Mouse (Mus musculus) embryonic facial prominence, embryonic 12.5 days (tissue): ENCODE results near the gene Gm21170. TPM values are rescaled to one million over a fixed set of nuclear protein-coding genes. Genes with fewer than 3 reads are reported as not detected.
"Not testable (repeated sequence)": the region's sequence is repeated elsewhere in the genome, so short reads cannot be mapped to it uniquely, and the experiment has no call there.

Experiments used
- ATAC-seq: fragments of 200-750 bp; cut with Nextera tagmentation; 2 replicates; pipeline ENCODE4 v1.8.0; 2017; ENCODE audit not compliant: insufficient number of reproducible peaks, insufficient read depth, low FRiP score, low TSS enrichment
- H3K27ac ChIP-seq: fragments of 300-500 bp; sonication (generic); 2 replicates; pipeline ENCODE4 v1.5.1; 2016; ENCODE audit warnings: mild to moderate bottlenecking
- H3K27me3 ChIP-seq: fragments of 300-500 bp; sonication (generic); 2 replicates; pipeline ENCODE4 v1.6.1; 2016; ENCODE audit warnings: mild to moderate bottlenecking, moderate library complexity
- H3K36me3 ChIP-seq: fragments of 300-500 bp; sonication (generic); 2 replicates; pipeline ENCODE4 v1.6.1; 2016; ENCODE audit warnings: mild to moderate bottlenecking
- H3K4me1 ChIP-seq: fragments of 300-500 bp; sonication (generic); 2 replicates; pipeline ENCODE4 v1.6.1; 2016
- H3K4me2 ChIP-seq: fragments of 300-500 bp; sonication (generic); replicated peaks from 2 replicates; pipeline ENCODE4 v1.6.1; 2016; ENCODE audit warnings: mild to moderate bottlenecking, moderate library complexity
- H3K4me3 ChIP-seq: fragments of 300-500 bp; sonication (generic); 2 replicates; pipeline ENCODE4 v1.5.1; 2016; ENCODE audit warnings: mild to moderate bottlenecking
- H3K9ac ChIP-seq: fragments of 300-500 bp; sonication (generic); 2 replicates; pipeline ENCODE4 v1.6.1; 2016; ENCODE audit warnings: mild to moderate bottlenecking, moderate library complexity
- H3K9me3 ChIP-seq: fragments of 300-500 bp; sonication (generic); 2 replicates; pipeline ENCODE4 v1.6.1; 2016; ENCODE audit warnings: mild to moderate bottlenecking, moderate library complexity
- WGBS: fragments of 180-500 bp; shearing (Covaris S2); methylation state at CpG from one replicate; pipeline ENCODE4 v1.1.7; 2016; 5-methylcytosine and 5-hydroxymethylcytosine counted together
- polyA plus RNA-seq: library from polyadenylated mRNA; unstranded; fragments of >200 nt; fragmentation: Nextera tagmentation; extraction: Ambion mirVana; gene quantifications from 2 replicates; pipeline ENCODE4 v1.2.1, GENCODE M21; 2016

The Gm21170 gene
- polyA plus RNA-seq = not detected in 2 replicates

GRCm38 (mm10) chrY:47690998-47691397 lies at the start of gene Gm21170:
Gene Gm21170 (minus strand): TSS chrY:47691098.
- H3K27ac ChIP-seq, H3K9me3 ChIP-seq, H3K36me3 ChIP-seq, H3K4me1 ChIP-seq, H3K4me2 ChIP-seq, ATAC-seq, H3K9ac ChIP-seq, H3K4me3 ChIP-seq, H3K27me3 ChIP-seq: not testable (repeated sequence)
- WGBS = no CpG with 5 or more reads among the region's 2 CpGs

Other genes starting within 250 kb of the Gm21170 start
- gene Gm21256, start 240.1 kb downstream of the Gm21170 start, polyA plus RNA-seq = not detected in 2 replicates